Mouse (Mus musculus): ENCODE data around the gene Med17. TPM values are rescaled to one million over a fixed set of nuclear protein-coding genes. Genes with fewer than 3 reads are reported as not detected.

The Med17 gene
- polyA plus RNA-seq, 1 experiment from 2014 or later, result 38.6 TPM

DNA sequence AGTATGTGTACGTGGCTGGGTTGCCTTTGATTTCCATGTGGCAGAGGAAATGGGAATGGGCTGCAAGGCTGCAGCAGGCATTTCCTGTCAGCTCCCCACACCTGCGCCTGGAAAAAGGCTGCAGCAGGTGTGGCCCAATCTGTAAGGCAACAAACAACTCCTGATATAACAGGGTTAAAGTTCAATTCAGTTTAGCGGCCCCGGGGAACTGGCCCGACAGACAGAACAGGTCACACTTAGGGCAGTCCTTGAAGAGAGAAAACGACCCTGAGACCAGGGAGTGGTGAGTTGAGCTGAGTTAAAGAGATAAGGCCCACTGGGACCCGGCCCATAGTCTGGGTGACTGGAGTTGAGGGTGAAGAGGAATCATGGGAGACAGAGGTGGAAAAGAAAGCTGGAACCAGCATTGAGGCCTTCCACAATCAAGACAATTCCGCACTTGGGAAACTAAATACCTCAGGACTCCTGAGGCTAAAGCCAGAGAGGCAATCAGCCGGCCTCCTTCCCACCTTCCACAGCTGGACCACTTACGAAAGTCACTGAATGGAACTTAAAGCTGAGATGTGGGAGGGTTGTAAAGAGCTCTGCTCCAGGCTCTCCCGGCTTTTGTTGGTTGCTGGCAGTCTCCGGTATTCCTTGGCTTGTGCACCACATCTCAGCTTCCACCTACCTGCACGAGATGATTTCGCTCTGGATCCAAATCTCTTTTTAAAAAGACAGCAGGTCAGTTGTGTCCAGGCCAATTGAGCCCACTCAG, 34.2 kb downstream of the Med17 start:
- ATAC-seq (replicated peaks; ENCODE audit: low FRiP score, low TSS enrichment, low read depth), result peak; percentile 76
- Histone ChIP-seq H3K4me1 (replicated peaks; ENCODE audit: control insufficient read depth, insufficient read depth, low read length) (no peaks in the 10 kb centered on the region), H3K27ac (ENCODE audit: low read depth) (peak overlapping the region; percentile 54; the same call in 1 of the 2 replicates), H3K36me3 (ENCODE audit: control insufficient read depth, insufficient read depth, low read length) (no peaks in the 10 kb centered on the region), H3K9me3 (ENCODE audit: control insufficient read depth, low read length) (no peaks in the 10 kb centered on the region), H3K27me3 (replicated peaks; ENCODE audit: control insufficient read depth, insufficient read depth, low read length) (no peaks in the 10 kb centered on the region), H3K9ac (ENCODE audit: low read length) (no peak overlapping the region), H3K4me3 (ENCODE audit: low read depth, low read length) (no peak overlapping the region), H3K4me2 (ENCODE audit: low read length) (peak overlapping the region; percentile 11; the same call in 1 of the 2 replicates)
- DNase-seq (ENCODE audit: low spot score), result peak; percentile 61
- WGBS, result 58% methylated on average over 14 of the region's 14 CpGs

DNA sequence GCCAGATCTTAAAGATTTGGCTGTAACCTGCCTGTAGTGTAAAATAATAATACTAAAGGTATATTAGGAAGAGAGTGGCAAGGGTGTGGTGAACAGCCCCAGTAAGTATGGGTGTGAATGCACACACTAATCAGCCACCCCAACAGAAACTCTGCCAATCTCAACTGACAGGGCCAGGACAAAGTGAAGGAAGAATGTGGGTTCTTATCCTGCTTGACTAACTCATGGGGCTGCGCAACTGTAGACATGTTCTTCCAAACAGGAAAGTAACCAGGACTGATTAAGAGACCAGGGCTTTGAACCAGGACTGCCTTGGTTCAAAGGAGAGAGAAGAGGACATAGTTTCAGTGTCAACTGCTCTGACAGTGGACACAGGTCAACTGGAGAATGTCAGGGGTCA, 37.6 kb downstream of the Med17 start:
- peak; percentile 32 for DNase-seq (ENCODE audit: low spot score)
- Histone ChIP-seq H3K27me3 (replicated peaks; ENCODE audit: control insufficient read depth, insufficient read depth, low read length) (no peaks in the 10 kb centered on the region), H3K4me3 (ENCODE audit: low read depth, low read length) (no peak overlapping the region), H3K36me3 (ENCODE audit: control insufficient read depth, insufficient read depth, low read length) (no peaks in the 10 kb centered on the region), H3K27ac (ENCODE audit: low read depth) (no peak overlapping the region), H3K9ac (ENCODE audit: low read length) (no peak overlapping the region), H3K4me2 (ENCODE audit: low read length) (no peak overlapping the region), H3K4me1 (replicated peaks; ENCODE audit: control insufficient read depth, insufficient read depth, low read length) (peaks cover 12% of the 10 kb centered on the region; the same call in 1 of the 2 replicates), H3K9me3 (ENCODE audit: control insufficient read depth, low read length) (no peaks in the 10 kb centered on the region)
- no peak for ATAC-seq (replicated peaks; ENCODE audit: low FRiP score, low TSS enrichment, low read depth)
- WGBS, result 100% methylated on average over 1 of the region's 1 CpGs

DNA sequence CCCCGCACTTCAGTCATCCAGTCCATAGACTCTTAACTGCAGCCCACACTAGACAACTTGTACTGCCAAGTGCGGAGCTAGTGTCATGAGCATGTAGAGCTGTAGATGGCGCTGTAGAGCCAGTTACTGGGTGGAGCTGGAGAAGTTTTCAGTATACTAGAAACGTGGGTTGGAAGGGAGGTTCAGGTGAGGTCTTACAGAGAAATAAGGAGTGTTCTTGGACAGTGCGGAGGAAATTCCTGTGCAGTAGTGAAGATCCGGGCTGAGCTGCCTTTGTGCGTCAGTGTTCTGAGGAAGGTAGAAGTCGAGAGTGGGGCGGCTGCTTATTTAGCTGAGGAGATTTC, 38.2 kb downstream of the Med17 start:
- 41% methylated on average over 9 of the region's 9 CpGs for WGBS
- DNase-seq (ENCODE audit: low spot score), result peak; percentile 84
- no peak for ATAC-seq (replicated peaks; ENCODE audit: low FRiP score, low TSS enrichment, low read depth)
- H3K4me2 ChIP-seq (ENCODE audit: low read length), result no peak overlapping the region
- no peak overlapping the region for H3K9ac ChIP-seq (ENCODE audit: low read length)
- H3K36me3 ChIP-seq (ENCODE audit: control insufficient read depth, insufficient read depth, low read length), result no peaks in the 10 kb centered on the region
- no peak overlapping the region for H3K4me3 ChIP-seq (ENCODE audit: low read depth, low read length)
- H3K4me1 ChIP-seq (replicated peaks; ENCODE audit: control insufficient read depth, insufficient read depth, low read length), result peaks cover 12% of the 10 kb centered on the region; the same call in 1 of the 2 replicates
- no peak overlapping the region for H3K27ac ChIP-seq (ENCODE audit: low read depth)
- H3K9me3 ChIP-seq (ENCODE audit: control insufficient read depth, low read length), result no peaks in the 10 kb centered on the region
- H3K27me3 ChIP-seq (replicated peaks; ENCODE audit: control insufficient read depth, insufficient read depth, low read length), result no peaks in the 10 kb centered on the region

DNA sequence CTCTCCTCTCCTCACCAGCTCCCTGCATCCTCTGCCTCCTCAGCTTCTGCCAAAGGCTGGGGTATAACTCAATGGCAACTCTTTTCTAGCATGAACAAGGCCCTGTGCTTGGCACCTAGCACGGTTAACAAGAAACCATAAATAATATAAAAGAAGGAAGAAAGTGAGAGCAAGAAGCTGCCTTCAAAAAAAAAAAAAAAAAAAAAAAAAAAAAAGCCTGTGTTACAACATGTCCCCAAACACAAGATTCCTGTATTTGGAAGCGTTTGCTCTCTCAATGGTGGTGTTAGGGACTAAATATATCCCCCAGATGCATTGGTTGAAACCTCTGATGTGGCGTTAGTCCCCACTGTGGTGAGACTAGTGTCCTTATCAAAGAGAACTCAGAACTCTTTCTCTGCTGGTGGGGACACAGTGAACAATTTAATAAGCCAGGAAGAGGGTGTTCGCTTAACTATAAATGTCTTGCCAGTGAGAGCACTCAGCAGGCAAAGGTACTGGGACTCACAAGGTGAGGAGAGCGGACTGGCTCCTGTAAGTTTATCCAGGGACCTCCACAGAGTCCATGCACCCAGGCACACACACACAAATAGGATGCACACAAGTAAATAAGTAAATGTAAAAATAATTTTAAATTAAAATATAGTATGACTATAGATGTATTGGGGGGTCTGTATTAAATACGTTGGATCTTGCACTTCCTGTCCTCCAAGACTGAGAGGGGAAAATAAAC, 38.7 kb downstream of the Med17 start:
- Histone ChIP-seq H3K27me3 (replicated peaks; ENCODE audit: control insufficient read depth, insufficient read depth, low read length) (no peaks in the 10 kb centered on the region), H3K9me3 (ENCODE audit: control insufficient read depth, low read length) (no peaks in the 10 kb centered on the region), H3K4me1 (replicated peaks; ENCODE audit: control insufficient read depth, insufficient read depth, low read length) (peaks cover 12% of the 10 kb centered on the region; the same call in 1 of the 2 replicates), H3K36me3 (ENCODE audit: control insufficient read depth, insufficient read depth, low read length) (no peaks in the 10 kb centered on the region), H3K9ac (ENCODE audit: low read length) (no peak overlapping the region), H3K27ac (ENCODE audit: low read depth) (no peak overlapping the region), H3K4me2 (ENCODE audit: low read length) (no peak overlapping the region), H3K4me3 (ENCODE audit: low read depth, low read length) (no peak overlapping the region)
- DNase-seq (ENCODE audit: low spot score), result peak; percentile 48
- ATAC-seq (replicated peaks; ENCODE audit: low FRiP score, low TSS enrichment, low read depth), result no peak
- WGBS, result 73% methylated on average over 6 of the region's 6 CpGs

DNA sequence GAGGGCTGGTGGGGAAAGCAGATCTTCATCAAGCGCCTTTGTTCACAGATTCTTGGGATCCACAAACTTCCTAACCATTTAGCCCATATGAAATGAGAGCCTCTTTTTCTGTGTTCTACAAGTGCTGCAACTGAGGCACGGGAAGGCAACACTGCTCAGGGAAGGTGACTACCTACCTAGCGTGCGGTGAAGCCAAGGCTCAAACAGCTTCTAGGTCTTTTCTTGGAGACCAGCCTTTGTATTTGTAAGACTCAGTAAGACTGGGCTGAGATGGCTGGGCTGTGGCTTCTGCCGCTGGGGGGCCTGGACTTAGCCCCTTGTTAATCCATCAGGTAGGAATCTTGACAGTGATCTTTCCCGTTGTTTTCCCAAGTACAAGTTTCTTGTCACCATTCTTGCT, 39.7 kb downstream of the Med17 start:
- peak overlapping the region; percentile 44; the same call in 1 of the 2 replicates for H3K4me3 ChIP-seq (ENCODE audit: low read depth, low read length)
- WGBS, result 90% methylated on average over 6 of the region's 6 CpGs
- no peak for ATAC-seq (replicated peaks; ENCODE audit: low FRiP score, low TSS enrichment, low read depth)

DNA sequence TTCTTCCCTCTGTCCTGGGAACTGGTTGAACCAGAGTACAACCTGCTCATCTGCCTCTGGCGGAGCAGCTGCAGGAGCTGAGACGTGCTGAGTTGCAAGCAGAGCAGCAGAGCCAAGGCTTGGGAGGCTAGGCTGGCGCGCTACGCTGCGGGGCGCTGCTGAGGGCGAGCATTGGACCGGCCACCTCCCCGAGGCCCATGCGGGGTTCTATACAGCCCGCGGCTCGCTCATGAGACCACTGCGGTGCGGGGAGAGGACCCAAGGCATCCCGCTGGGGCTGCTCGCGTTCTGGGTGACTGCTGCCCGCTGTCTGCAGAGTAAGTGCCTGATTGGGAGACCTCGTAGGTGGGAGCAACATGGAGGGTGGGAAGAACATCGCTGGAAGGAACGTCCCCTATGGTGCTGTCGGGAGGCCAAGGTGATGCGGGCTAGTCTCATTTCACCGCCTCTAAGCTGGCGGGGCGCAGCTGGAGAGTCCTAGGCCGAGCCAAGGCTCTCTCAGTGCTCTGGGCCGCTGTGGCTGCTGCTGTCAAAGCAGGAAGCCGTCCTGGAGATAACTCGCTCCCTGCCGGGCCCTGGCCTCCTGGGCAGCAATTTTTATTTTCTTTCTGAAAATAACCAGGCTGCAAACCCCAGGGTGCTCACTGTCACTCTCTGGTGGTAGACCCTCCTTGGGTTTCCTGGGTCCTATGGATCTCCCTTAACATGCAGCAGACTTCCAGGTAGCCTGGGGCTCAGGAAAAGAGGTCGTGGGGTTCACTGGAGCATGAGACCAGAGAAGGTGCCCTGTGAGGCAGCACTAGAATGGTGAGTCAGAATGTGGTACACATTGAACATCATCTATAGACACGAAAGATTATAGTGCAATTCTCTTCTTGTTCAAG, 40.4 kb downstream of the Med17 start, which contains the start of gene Vstm5:
TSS of gene Vstm5 (plus strand) at position 4 of the 884 bp plus-strand sequence.
- Histone ChIP-seq H3K9me3 (ENCODE audit: control insufficient read depth, low read length) (no peaks in the 10 kb centered on the region), H3K4me3 (ENCODE audit: low read depth, low read length) (peak within 1 kb of the TSS; percentile 44)
- ATAC-seq (replicated peaks; ENCODE audit: low FRiP score, low TSS enrichment, low read depth), result peak; percentile 71

More for the DNA sequence above, 39.7 kb downstream of the Med17 start:
- no peaks in the 10 kb centered on the region for H3K9me3 ChIP-seq (ENCODE audit: control insufficient read depth, low read length)
- H3K27ac ChIP-seq (ENCODE audit: low read depth), result no peak overlapping the region
- peaks cover 12% of the 10 kb centered on the region; the same call in 1 of the 2 replicates for H3K4me1 ChIP-seq (replicated peaks; ENCODE audit: control insufficient read depth, insufficient read depth, low read length)
- H3K36me3 ChIP-seq (ENCODE audit: control insufficient read depth, insufficient read depth, low read length), result no peaks in the 10 kb centered on the region
- peak overlapping the region; percentile 79 for H3K4me2 ChIP-seq (ENCODE audit: low read length)
- H3K27me3 ChIP-seq (replicated peaks; ENCODE audit: control insufficient read depth, insufficient read depth, low read length), result no peaks in the 10 kb centered on the region
- no peak overlapping the region; the same call in 1 of the 2 replicates for H3K9ac ChIP-seq (ENCODE audit: low read length)
- DNase-seq (ENCODE audit: low spot score), result peak; percentile 51

DNA sequence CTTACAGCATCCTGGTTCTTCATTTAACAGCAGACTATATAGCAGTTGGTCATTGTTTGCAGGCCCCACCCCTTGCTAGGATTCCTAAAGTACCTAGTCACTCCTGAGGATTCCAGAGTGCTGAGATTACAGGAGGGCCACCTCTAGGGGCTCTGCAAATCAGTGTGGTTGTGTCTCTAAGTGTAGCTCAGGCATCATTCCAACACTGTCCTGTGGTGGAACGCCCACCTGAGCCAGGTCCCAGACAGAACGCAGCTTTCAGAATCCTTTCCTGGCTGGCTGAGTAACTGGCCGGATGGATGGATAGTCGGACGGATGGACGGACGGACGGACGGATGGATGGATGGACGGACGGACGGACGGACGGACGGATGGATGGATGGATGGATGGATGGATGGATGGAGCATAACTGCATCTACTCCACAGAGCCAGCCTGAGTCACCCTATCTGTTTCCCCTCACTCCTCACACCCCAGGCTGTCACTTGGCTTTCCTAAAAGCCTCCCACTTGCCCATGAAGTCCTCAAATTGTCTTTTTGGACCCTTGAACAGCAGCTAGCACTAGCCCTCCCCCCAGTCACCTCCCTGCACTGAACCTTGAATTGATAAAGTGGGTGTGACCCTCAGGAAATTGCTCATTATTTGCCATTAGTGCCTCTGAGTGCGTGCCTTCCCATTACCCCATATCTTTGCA, 41.3 kb downstream of the Med17 start:
- H3K4me1 ChIP-seq (replicated peaks; ENCODE audit: control insufficient read depth, insufficient read depth, low read length), result peaks cover 12% of the 10 kb centered on the region; the same call in 1 of the 2 replicates
- peak overlapping the region; percentile 44 for H3K4me3 ChIP-seq (ENCODE audit: low read depth, low read length)
- H3K9ac ChIP-seq (ENCODE audit: low read length), result no peak overlapping the region; the same call in 1 of the 2 replicates
- H3K27ac ChIP-seq (ENCODE audit: low read depth), result peak overlapping the region; percentile 54; the same call in 1 of the 2 replicates
- H3K4me2 ChIP-seq (ENCODE audit: low read length), result peak overlapping the region; percentile 79
- no peaks in the 10 kb centered on the region for H3K27me3 ChIP-seq (replicated peaks; ENCODE audit: control insufficient read depth, insufficient read depth, low read length)
- DNase-seq (ENCODE audit: low spot score) (no peak), ATAC-seq (replicated peaks; ENCODE audit: low FRiP score, low TSS enrichment, low read depth) (peak; percentile 67)
- no peaks in the 10 kb centered on the region for H3K36me3 ChIP-seq (ENCODE audit: control insufficient read depth, insufficient read depth, low read length)
- H3K9me3 ChIP-seq (ENCODE audit: control insufficient read depth, low read length), result no peaks in the 10 kb centered on the region
- WGBS, result 63% methylated on average over 16 of the region's 16 CpGs

More for the DNA sequence above, 40.4 kb downstream of the Med17 start, which contains the start of gene Vstm5:
- Histone ChIP-seq H3K27ac (ENCODE audit: low read depth) (peak within 1 kb of the TSS; percentile 54; the same call in 1 of the 2 replicates), H3K4me2 (ENCODE audit: low read length) (peak within 1 kb of the TSS; percentile 79), H3K4me1 (replicated peaks; ENCODE audit: control insufficient read depth, insufficient read depth, low read length) (peaks cover 12% of the 10 kb centered on the region; the same call in 1 of the 2 replicates), H3K27me3 (replicated peaks; ENCODE audit: control insufficient read depth, insufficient read depth, low read length) (no peaks in the 10 kb centered on the region), H3K9ac (ENCODE audit: low read length) (peak within 1 kb of the TSS; percentile 66), H3K36me3 (ENCODE audit: control insufficient read depth, insufficient read depth, low read length) (no peaks in the 10 kb centered on the region)
- WGBS, result 5% methylated on average over 35 of the region's 35 CpGs
- DNase-seq (ENCODE audit: low spot score), result peak; percentile 83
